Mouse (Mus musculus): ENCODE measurements around the gene Ppie. TPM values are rescaled to one million over a fixed set of nuclear protein-coding genes. Genes with fewer than 3 reads are reported as not detected.
"Not testable (repeated sequence)": the region's sequence is repeated elsewhere in the genome, so short reads cannot be mapped to it uniquely, and the experiment has no call there.

Gene Ppie
- total RNA-seq, 2 experiments from 2014 or later, result 19.3 to 24.4 TPM

DNA sequence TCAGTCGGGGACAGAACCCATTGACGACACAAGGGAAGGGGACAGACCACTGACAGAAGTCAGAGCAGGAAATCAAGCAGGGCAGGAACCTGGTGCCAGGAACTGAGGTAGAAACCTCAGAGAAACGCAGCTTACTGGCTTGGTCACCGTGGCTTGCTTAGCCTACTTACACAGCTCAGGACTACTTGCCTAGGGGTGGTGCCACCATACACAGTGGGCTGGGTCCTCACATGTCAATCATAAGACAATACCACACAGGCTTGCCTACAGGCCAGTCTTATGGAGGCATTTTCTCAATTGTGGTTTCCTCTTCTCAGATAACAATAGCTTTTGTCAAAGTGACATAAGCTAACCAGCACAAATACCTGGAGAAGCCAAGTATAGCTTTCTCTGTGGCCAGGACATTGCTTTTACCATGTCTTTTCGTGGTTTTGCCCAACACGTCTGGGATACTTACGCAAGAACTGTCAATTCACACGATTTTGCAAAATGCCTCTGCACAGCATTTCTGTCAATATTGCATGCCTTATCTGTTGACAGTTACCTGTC, 27.5 kb downstream of the Ppie start:
- Histone ChIP-seq H3K4me3 (no peak overlapping the region), H3K27ac (no peak overlapping the region)
- no peak for TF ChIP-seq CTCF (IDR thresholded peaks at IDR 0.05)
- intact Hi-C loops (cut with DNase I), result no loop called here
- DNase-seq (ENCODE audit: extremely low spot score in 1 of 2, low spot score in 2 of 2), result no peak

DNA sequence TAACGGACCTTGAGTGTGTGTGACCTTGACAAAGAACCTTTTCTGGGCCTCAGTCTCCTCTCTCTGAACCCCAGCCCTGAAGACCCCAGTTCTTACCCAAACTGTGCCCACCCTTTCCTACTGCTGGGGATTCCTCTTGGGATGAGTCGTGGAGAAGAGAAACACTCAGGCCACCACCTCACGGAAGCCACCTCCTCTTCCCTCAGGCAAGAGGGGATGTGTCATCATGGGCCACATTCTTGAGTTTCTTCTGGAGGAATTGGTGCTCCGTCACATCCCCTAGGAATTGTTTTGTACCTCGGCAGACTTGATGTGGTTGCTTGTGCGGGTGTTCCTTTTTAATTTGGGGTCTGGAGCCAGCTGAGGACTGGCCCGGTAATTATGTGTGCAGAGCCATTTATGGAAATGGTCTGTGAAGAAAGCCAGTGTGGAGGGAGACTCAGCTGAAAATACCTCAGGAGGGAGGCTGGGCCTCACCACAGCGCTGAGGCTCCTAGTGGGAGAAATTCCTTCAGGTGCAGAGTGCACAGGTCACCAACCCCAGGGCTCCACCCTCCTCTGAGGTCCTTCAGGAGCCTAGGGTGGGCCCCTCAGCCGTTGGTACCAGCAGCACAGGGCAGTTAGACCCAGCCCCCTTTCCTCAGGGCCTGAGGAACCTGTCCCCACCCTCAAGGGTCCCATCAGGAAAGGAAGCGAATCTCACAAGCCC, 28.3 kb downstream of the Ppie start:
- intact Hi-C loops (cut with DNase I); DNase-seq (ENCODE audit: extremely low spot score in 1 of 2, low spot score in 2 of 2); H3K4me3 ChIP-seq; H3K27ac ChIP-seq: not testable (repeated sequence)

DNA sequence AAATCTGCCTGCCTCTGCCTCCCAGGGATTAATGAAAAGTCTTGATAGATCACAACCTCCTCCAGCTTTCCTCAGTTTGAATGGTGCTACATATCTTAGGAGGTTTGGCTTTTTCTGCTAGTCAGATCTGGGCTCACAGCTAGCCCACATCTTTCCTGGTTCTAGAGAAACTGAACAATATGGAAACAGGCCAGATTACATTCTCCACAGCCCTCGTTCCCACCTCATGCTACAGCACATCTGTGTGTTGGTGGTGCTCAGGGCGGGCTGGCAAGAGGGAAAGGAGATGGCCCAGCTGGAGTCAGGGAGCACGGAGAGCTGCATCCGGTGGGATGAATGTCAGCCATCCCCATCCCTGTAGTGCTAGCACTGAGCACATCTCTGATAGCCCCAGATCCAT, 29.0 kb downstream of the Ppie start:
- DNase-seq (ENCODE audit: extremely low spot score in 1 of 2, low spot score in 2 of 2), result no peak
- Histone ChIP-seq H3K4me3 (no peak overlapping the region), H3K27ac (no peak overlapping the region)
- no peak for TF ChIP-seq CTCF (IDR thresholded peaks at IDR 0.05)
- intact Hi-C loops (cut with DNase I), result no loop called here

DNA sequence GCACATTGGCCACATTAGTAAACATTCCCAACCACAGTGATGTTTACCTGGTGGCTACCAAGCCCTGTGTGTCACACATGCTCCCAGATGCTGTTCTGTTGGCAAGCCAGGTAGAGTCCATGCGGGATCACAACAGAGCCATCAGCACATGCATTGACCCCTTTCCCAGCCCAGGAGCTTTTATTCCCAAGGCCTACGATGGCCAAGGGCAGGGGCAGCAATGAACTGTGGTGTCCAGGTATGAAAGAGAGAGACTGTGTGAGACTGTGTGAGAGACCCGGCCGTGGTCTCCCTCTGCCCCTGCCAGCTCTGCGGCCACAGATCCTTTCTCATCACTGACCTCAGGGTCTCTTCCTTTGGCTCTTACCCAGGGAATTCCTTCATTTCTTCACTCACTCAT, 31.7 kb downstream of the Ppie start:
- Histone ChIP-seq H3K27ac (no peak overlapping the region), H3K4me3 (no peak overlapping the region)
- DNase-seq (ENCODE audit: extremely low spot score in 1 of 2, low spot score in 2 of 2), result no peak
- intact Hi-C loops (cut with DNase I), result no loop called here
- no peak for TF ChIP-seq CTCF (IDR thresholded peaks at IDR 0.05)

DNA sequence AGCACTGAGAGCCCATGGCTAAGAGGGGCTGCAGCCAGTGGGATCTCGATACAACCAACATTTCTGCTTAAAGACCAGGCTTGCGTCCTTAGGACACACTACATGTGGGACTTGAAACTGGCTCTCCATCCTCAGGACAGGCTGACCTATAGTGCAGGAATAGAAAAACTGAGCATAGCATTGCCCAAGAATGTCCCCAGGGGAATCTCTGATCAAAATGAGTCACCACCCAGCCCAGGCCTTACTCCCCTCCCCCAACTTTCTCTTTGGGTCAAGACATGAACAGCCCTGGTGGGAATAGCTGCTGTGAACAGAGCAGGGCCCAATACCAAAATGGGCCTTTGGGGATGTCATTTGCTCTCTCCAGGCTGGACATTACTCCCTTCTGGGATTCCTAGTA, 32.9 kb downstream of the Ppie start:
- no peak for DNase-seq (ENCODE audit: extremely low spot score in 1 of 2, low spot score in 2 of 2)
- TF ChIP-seq CTCF (IDR thresholded peaks at IDR 0.05), result no peak
- no peak overlapping the region for H3K4me3 ChIP-seq
- H3K27ac ChIP-seq, result no peak overlapping the region
- intact Hi-C loops (cut with DNase I), result no loop called here

DNA sequence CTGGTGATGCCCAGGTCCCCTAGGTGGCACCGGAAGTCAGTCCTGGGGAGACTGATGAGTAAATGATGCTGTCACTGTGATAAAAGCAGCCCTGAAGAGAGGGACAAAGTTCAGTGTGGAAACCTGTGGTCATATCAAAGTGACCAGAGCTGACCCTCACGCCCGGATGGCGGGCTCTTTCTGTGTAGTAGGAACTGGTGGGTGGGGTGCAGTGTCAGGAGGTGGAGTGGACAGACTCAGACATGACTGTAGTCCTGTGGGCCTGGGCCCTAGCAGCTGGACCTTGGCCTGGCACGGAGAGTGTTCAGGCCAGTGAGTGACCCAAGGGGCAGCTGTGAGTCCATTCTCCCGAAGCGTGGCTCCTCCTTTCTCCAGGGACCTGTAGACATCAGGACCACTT, 33.8 kb downstream of the Ppie start:
- DNase-seq (ENCODE audit: extremely low spot score in 1 of 2, low spot score in 2 of 2); H3K27ac ChIP-seq; intact Hi-C loops (cut with DNase I); H3K4me3 ChIP-seq: not testable (repeated sequence)

DNA sequence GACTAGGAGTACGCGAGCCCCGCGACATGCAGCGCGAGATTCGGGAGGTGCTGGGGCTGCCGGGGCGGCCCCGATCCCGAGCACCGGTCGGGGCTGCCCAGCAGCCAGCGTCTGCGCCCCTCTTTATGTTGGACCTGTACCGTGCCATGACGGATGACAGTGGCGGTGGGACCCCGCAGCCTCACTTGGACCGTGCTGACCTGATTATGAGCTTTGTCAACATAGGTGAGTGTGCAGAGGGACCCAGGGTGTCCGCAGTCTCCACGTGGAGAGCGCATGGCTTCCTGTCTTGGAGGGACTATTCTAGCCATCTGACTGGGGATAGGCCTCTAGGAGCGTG, 34.3 kb downstream of the Ppie start:
- intact Hi-C loops (cut with DNase I), result no loop called here
- no peak overlapping the region for H3K27ac ChIP-seq
- no peak overlapping the region for H3K4me3 ChIP-seq
- TF ChIP-seq CTCF (IDR thresholded peaks at IDR 0.05), result no peak
- DNase-seq (ENCODE audit: extremely low spot score in 1 of 2, low spot score in 2 of 2), result no peak

DNA sequence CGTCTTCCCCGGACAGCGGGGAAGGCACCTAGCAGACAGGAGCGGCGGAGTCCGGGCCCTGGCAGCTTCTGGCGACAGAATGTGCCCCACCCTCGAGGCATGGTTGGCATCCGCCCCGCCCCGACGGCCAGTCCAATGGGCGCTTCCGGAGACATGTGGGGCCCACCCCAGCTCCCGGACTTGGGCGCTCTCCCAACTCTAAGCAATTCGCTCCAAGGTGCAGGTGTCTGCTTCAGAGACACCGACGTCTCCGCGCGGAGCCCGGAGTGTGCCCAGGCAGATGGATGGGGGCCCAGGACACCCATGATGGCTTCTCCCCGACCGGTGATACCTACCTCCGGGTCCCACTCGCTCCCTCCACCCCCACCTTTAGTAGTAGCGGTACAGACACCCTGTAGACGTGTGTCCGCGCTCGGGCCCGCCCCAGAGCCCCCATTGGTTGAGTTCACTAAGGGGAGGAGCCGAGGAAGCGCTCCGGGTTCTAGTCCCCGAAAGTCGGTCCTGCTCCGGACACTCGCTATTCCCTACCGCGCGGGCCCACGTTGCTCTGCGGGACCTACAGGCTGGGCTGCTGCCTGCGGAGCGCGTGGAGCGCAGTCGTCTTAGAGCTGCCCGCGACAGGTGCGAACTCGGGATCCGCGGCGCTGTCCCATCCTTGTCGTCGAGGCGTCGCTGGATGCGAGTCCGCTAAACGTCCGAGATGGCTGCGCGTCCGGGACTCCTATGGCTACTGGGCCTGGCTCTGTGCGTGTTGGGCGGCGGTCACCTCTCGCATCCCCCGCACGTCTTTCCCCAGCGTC, 34.9 kb downstream of the Ppie start, which contains the start of gene Bmp8b:
TSS of gene Bmp8b (plus strand) at position 515 of the 800 bp plus-strand sequence.
- TF ChIP-seq CTCF (IDR thresholded peaks at IDR 0.05), result no peak
- DNase-seq (ENCODE audit: extremely low spot score in 1 of 2, low spot score in 2 of 2), result no peak
- intact Hi-C loops (cut with DNase I), result no loop called here
- no peak within 1 kb of the TSS for H3K4me3 ChIP-seq
- H3K27ac ChIP-seq, result no peak within 1 kb of the TSS

DNA sequence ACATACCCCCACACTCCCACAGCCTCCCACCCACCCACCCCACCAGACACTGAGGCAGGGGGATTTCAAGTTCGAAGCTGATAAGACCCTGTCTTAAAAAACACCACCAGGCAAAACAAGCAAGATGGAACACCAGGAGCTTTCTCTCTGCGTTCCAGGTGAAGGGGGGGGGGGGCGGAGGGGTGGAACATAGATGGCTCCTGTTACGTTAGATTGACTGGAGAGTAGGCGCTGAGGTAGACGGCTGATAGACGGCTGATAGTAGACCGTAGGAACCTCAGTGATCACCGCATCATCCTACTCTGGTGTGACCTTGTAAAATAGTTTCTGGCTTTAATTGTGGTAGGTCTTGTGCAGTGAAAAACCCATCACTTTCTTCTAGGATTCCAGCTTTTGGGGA, 45.9 kb downstream of the Ppie start:
- intact Hi-C loops (cut with DNase I), result no loop called here
- DNase-seq (ENCODE audit: extremely low spot score in 1 of 2, low spot score in 2 of 2), result no peak
- TF ChIP-seq CTCF (IDR thresholded peaks at IDR 0.05), result no peak
- Histone ChIP-seq H3K27ac (no peak overlapping the region), H3K4me3 (no peak overlapping the region)

DNA sequence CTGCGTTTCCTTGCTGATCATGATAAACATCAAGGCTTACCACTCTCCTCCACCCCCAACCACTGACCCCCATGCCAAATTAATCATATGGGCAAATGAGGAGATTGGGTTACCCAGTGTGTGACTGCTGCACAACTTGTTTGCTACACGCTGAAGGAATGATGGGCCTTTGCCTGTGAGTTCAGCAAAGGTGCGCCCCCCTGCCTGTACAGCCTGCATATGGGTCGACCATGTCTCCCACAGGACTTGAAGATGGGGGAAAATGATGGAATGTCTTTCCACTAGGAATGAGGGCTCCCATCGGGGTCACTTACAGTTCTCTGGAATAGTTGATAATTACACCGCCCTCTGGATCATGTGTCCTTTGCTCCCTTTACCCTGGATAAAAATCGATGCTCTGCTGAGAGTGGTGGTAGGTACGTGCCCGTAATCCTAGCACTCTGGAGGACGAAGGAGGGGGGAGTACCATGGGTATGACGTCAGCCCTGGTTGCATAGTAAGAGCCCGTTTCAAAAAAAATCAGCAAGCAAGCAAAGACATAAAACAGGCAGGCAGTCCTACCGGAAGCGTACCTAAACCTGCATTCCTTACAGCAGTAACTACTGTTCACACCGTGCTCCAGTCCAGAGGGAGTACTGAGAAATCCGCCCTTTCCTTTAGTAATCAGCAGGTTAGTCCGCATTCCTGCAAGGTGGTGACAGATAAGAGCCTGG, 46.5 kb downstream of the Ppie start:
- no peak overlapping the region for H3K27ac ChIP-seq
- no peak for DNase-seq (ENCODE audit: extremely low spot score in 1 of 2, low spot score in 2 of 2)
- intact Hi-C loops (cut with DNase I), result no loop called here
- no peak overlapping the region for H3K4me3 ChIP-seq
- no peak for TF ChIP-seq CTCF (IDR thresholded peaks at IDR 0.05)

DNA sequence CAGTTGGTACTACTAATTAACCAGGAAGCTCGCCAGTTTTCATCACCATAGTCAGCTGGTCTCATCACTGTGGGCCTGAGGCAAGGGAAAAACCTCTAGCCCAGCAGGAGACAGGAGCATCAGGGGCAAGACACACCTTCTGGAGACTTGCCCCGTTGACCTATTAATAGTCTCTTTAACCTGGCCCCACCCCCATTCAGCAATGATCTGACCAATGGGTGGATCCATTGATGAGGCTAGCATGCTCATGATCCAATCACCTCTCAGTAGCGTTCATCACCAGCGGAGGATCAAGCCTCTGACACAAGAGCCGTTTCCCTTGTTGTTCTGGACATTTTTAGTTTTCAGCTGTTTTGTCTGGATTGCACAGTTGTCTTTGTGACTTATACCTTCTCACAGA, 47.1 kb downstream of the Ppie start:
- H3K4me3 ChIP-seq, result no peak overlapping the region
- intact Hi-C loops (cut with DNase I), result no loop called here
- no peak for DNase-seq (ENCODE audit: extremely low spot score in 1 of 2, low spot score in 2 of 2)
- TF ChIP-seq CTCF (IDR thresholded peaks at IDR 0.05), result no peak
- no peak overlapping the region for H3K27ac ChIP-seq

DNA sequence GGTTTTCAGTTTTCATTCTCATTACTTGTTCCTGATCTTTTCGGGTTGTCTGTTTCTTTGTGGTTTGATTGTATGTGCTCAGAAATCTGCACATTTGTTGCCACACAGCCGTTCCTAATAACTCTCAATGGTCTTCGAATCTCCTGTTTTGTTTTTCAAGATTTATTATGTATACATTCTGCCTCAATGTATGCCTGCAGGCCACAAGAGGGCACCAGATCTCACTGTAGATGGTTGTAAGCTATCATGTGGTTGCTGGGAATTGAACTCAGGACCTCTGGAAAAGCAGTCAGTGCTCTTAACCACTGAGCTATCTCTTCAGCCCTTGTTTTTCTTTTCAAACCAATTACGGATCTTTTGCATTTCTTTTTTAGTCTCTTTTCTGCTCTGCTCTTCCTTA, 53.4 kb downstream of the Ppie start:
- peak; percentile 13; the same call in 1 of the 2 replicates for TF ChIP-seq CTCF (IDR thresholded peaks at IDR 0.05)
- Histone ChIP-seq H3K27ac (no peak overlapping the region), H3K4me3 (no peak overlapping the region)
- DNase-seq (ENCODE audit: extremely low spot score in 1 of 2, low spot score in 2 of 2), result no peak
- intact Hi-C loops (cut with DNase I), result no loop called here

All from left cerebral cortex, adult 2 months (tissue).